Mouse (Mus musculus): ENCODE measurements around the gene Ugt1a1.

DNA sequence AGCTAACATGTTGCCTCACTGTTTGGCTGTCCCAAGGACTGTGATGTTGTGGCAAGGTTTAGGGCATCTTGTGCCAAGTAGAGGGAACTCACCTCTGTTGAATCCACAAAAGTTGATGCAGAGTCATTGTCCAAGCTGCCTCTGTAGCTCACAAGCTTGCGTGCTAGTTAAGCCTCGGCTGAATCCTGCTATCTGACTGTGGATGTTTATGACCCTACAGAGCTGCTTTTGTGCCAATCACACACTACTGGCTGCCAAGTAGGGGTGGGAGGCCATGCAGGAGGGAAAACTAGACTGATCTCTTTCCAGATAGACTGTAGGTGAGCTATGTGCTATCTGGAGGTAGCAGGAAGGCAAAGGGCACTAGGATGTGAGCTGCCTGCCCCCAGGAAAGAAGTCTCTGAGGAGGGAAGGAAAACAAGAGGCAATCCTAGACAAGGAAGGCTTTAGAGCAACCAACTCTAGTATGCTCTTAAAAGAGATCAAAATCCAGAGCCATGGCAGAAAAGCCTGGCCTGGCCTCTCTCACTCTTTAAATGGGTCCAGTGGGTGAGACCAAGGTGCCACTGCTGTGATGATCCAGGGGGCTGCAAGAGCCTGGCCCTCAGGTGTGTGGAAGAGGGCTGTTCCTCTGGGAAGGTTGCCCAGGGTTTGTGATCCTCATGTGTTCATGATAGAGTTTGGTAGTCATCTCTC is 2.2 kb downstream of the Ugt1a1 start:
- TF ChIP-seq CTCF (conservative IDR thresholded peaks at IDR 0.05 in 1 of 2, IDR thresholded peaks at IDR 0.05 in 1 of 2; ENCODE audit: low read depth in 2 of 2, low read length in 2 of 2) (no peak), POLR2A (IDR thresholded peaks at IDR 0.05; ENCODE audit: low read depth, low read length) (no peak)

Measured in CH12.LX (cell line).